In the genomic region with DNA sequence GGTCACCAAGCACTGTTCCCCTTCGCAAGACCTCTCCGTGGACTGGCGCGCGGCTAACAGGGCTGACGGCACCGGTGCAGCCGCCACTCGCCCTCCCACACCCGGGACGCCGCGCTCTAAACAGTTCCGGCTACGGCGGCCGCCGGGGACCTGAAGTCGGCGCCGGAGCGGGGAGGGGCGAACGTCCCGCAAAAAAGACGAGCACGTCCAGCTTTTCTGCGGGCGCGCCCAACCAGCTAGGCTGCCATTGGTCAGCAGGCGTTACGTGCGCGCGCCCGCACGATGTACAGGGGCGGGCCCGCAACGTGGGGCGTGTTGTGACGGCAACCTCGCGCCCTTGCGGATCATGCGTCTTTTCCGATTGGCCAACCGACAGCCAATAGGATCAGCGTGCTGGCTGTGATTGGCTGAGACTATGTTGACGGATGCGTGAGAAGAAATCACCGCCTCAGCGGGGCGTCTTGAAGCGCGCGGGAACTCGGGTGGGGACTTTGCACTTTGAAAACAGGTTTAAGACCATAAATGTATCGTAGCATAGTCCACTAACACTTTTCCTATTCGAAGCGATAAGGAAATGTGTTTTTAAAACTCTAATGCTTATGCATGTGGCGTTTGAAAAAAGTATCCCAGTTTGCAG, we compare ENCODE assay signal across 8 mouse cellular contexts. TPM values are rescaled to one million over a fixed set of nuclear protein-coding genes. Genes with fewer than 3 reads are reported as not detected.
DNase-seq lines count a peak whose midpoint lies in the region; ATAC-seq and TF ChIP-seq lines count a peak whose summit lies in the region.

A gene (minus strand): TSS at position 134 of the 637 bp plus-strand sequence.
A gene (plus strand): TSS at position 431 of the 637 bp plus-strand sequence.

- H3K27ac ChIP-seq in hindbrain, embryonic 13.5 days = peak within 1 kb of the TSS; percentile 86

- H3K36me3 ChIP-seq in hindbrain, embryonic 13.5 days = peaks cover 26% of the 10 kb centered on the region

- H3K27me3 ChIP-seq in Patski = no peaks in the 10 kb centered on the region
- no peaks in the 10 kb centered on the region for H3K27me3 ChIP-seq in hindbrain, embryonic 13.5 days

- CTCF ChIA-PET in Patski (lab: Charles Lee) = interaction anchor here (0.9 kb wide), 1 partner anchor 206 kb away, joined by 3 read pairs; no protein-coding TSS in a partner anchor

- H3K4me1 ChIP-seq in hindbrain, embryonic 13.5 days (replicated peaks) = peaks cover 47% of the 10 kb centered on the region

- ATAC-seq in Patski = peak; percentile 78
- ATAC-seq in hindbrain, embryonic 13.5 days (ENCODE audit: low FRiP score) = peak; percentile 99

- H3K4me2 ChIP-seq in hindbrain, embryonic 13.5 days = peak within 1 kb of the TSS; percentile 99

- no peak for TF ChIP-seq CTCF in Patski (IDR thresholded peaks at IDR 0.05)

- peak within 1 kb of the TSS; percentile 76 for H3K4me3 ChIP-seq in hindbrain, embryonic 13.5 days

- peak; percentile 94 for DNase-seq in Patski (ENCODE audit: low read depth, low spot score)
- peak; percentile 98 to 99 for DNase-seq in cerebellum, postnatal 14 days
- peak; percentile 99 for DNase-seq in frontal cortex, postnatal 14 days (ENCODE audit: low spot score in 2 of 2)
- peak; percentile 89 to 92 for DNase-seq in layer of hippocampus, postnatal 25 days (ENCODE audit: extremely low spot score in 1 of 2, low spot score in 1 of 2)
- DNase-seq in lung, postnatal 25 days (ENCODE audit: low spot score) = peak; percentile 99
- DNase-seq in retina, embryonic 14.5 days (ENCODE audit: low spot score) = peak; percentile 99
- DNase-seq in thymus, postnatal 4 days = peak; percentile 98

- POLR2A ChIA-PET in Patski (lab: Charles Lee) = no interaction called here

- in situ Hi-C loops in Patski (cut with MboI; ENCODE audit: low pct_unique_long_range_greater_than_20kb) = loop anchor here (5.0 kb wide), 1 partner anchor 78 kb away; a partner anchor contains a TSS

- no peaks in the 10 kb centered on the region for H3K9me3 ChIP-seq in hindbrain, embryonic 13.5 days

- under 1% methylated on average over 62 of the region's 62 CpGs for WGBS in hindbrain, embryonic 13.5 days

- peak within 1 kb of the TSS; percentile 92 for H3K9ac ChIP-seq in hindbrain, embryonic 13.5 days

RNA-seq across cellular contexts. Expression of the first gene that starts in this region (rescaled TPM):
- 14.6 TPM for polyA plus RNA-seq in Patski (2021)
- 6.3 and 7.1 TPM in 2 replicates for polyA plus RNA-seq in hindbrain, embryonic 13.5 days (2015; fragmentation: Nextera tagmentation; extraction: Ambion mirVana)
- total RNA-seq in layer of hippocampus, postnatal 25 days (2021) = 10 to 100 TPM; 23.6 to 27.5 TPM

RNA-seq across cellular contexts. Expression of the second gene that starts in this region (rescaled TPM):
- polyA plus RNA-seq in Patski (2021) = 24.5 TPM
- 18.3 and 18.8 TPM in 2 replicates for polyA plus RNA-seq in hindbrain, embryonic 13.5 days (2015; fragmentation: Nextera tagmentation; extraction: Ambion mirVana)
- total RNA-seq in layer of hippocampus, postnatal 25 days (2021) = 10 to 100 TPM; 20.8 to 24.1 TPM

Comparison
In these comparisons a context has a peak if more than half of its experiments do, and no peak if none do; other contexts are left out.
1. Peak in every context shown above with its lines: DNase-seq, ATAC-seq, H3K4me3 ChIP-seq and H3K27ac ChIP-seq.